Mouse (Mus musculus) adrenal gland, postnatal 4 days (tissue): ENCODE measurements around the gene Gdf11. TPM values are rescaled to one million over a fixed set of nuclear protein-coding genes. Genes with fewer than 3 reads are reported as not detected.

Experiments
- DNase-seq, 2 experiments: peaks; one replicate each; pipeline ENCODE4 v3.0.0; 2021 to 2022; ENCODE audit warnings: low spot score in 2 of 2, mixed read lengths in 2 of 2
- total RNA-seq, 2 experiments: library from RNA; stranded (reverse); gene quantifications; 2 replicates each; pipeline ENCODE4 v1.2.3; 2021

The Gdf11 gene
- total RNA-seq, 2 experiments from 2014 or later = 5.1 to 8.9 TPM

- DNase-seq = no peak
Measured at GRCm38 (mm10) chr10:128895952-128896693, 4.6 kb upstream of the Gdf11 start.

- peak in 1 of 2 experiments; percentile 53 for DNase-seq
Measured at GRCm38 (mm10) chr10:128895437-128895836, 3.9 kb upstream of the Gdf11 start.

GRCm38 (mm10) chr10:128892246-128892645 is 728 bp upstream of the Gdf11 start:
- no peak for DNase-seq

GRCm38 (mm10) chr10:128890383-128891295 is 879 bp downstream of the Gdf11 start:
- no peak for DNase-seq

DNA sequence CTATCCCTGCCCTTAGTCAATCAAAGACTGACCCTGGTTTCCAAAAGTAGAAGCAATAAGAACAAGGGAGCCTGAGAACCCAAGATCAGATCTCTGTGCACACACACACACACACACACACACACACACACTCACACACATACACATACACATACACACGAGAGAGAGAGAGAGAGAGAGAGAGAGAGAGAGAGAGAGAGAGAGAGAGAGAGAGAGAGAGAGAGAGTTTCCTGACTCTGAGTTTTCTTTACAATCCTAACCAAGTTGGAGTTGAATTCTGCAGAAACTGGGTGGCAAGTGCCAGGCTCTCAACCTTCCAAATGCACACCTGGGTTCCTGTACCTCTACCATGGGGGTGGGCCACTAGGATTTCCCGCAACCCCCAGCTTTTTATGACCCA is 1.7 kb downstream of the Gdf11 start:
- no peak for DNase-seq

DNA sequence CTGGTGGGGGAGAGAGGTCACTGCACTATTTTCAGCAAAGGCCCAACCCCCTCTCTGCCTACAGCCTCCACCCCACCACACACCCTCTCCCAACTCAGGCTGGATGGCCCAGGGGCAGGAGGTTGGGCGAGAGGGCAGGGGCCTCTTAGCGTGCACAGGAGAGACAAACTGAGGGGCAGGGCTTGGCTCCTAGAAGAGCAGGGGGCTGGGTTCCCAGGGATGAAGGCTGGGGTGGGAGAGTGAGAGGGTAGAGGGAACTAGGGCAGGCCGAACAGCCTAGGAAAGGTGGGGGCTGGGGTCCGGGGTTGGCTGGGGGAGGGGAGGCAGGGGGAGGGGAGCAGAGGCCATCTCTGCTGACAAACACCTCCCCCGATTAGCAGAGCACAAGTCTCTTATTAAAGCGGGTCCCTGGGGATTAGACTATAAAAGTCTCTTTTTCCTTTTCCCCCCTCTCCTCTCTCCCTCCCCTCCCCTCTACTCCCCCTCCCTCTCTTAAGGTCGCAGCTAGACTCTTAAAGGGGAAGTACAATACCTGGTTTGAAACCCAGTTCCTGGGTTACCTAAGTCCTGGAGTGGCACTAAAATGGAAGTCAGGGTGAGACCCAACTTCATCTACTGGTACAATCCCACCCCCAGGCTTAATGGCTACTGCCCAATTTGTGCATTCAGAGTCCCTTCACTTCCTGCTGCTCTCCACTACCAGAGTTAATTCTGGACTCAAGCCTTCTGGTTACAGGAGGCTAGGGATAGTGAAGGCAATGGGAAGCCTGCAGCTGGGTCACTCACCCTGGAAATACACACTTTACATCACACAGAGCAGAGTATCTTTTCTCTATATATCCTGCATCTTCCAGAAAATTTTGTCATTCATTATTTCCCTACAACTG is 2.3 kb downstream of the Gdf11 start:
- no peak for DNase-seq

GRCm38 (mm10) chr10:128882067-128882466 is 9.5 kb downstream of the Gdf11 start:
- no peak for DNase-seq

DNA sequence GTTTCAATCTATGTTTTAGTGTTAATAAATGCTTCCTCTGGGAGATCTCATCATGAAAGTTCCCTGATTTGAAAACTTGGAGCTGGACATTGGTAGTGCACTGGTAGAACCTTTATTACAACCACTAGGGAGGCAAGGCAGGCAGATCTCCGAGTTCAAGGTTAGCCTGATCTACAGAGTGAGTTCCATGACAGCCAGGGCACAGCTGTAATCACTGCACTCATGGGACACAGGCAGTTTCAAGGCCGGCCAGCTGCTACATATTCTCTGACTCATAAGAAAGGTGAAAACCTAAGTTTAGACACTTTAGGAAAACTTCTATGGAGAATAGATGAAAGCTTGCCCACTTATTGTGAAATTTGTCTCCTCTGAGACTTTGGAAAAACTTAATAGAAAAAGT is 12.7 kb downstream of the Gdf11 start:
- no peak for DNase-seq

GRCm38 (mm10) chr10:128878291-128878690 is 13.2 kb downstream of the Gdf11 start:
- no peak for DNase-seq

GRCm38 (mm10) chr10:128870341-128870740 is 21.2 kb downstream of the Gdf11 start:
- no peak for DNase-seq

DNA sequence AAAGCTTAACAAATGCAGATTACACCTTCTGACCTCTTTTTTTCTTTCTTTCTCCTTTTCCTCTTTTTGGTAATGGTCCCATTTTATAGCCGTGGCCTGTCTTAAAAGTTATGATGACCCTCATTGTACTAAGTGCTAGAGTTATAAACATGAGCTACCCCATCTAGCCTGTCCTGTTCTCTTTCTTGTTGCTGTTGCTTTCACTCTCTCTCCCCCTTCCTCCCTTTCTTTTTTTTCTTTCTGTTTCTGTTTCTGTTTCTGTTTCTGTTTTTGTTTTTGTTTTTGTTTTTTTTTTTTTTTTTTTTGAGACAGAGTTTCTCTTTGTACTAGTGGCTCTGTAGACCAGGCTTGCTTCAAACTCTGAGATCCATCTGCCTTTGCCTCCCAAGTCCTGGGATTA is 25.0 kb downstream of the Gdf11 start:
- no peak for DNase-seq

DNA sequence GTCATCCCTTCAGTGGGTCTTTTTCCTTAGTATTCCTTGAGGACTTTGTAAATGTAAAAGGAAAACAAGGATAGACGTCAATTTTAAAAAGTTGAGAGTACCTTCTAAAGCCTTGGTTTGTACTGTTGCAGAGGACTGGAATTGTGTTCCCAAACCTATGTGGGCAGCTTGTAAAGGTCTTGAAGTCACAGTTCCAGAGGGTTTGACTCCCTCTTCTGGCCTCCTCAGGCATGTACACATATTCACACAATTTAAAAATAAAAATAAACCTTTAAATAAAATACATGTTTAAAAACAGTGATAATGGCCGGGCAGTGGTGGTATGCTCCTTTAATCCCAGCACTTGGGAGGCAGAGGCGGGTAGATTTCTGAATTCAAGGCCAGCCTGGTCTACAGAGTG is 25.5 kb downstream of the Gdf11 start:
- DNase-seq = no peak

- no peak for DNase-seq
Measured at GRCm38 (mm10) chr10:128861176-128861575, 30.3 kb downstream of the Gdf11 start.

- DNase-seq = no peak
Measured at GRCm38 (mm10) chr10:128850339-128850738, 41.2 kb downstream of the Gdf11 start.

GRCm38 (mm10) chr10:128848426-128848825 is 43.1 kb downstream of the Gdf11 start:
- DNase-seq = no peak

GRCm38 (mm10) chr10:128846664-128847063 is 44.9 kb downstream of the Gdf11 start:
- DNase-seq = no peak

DNA sequence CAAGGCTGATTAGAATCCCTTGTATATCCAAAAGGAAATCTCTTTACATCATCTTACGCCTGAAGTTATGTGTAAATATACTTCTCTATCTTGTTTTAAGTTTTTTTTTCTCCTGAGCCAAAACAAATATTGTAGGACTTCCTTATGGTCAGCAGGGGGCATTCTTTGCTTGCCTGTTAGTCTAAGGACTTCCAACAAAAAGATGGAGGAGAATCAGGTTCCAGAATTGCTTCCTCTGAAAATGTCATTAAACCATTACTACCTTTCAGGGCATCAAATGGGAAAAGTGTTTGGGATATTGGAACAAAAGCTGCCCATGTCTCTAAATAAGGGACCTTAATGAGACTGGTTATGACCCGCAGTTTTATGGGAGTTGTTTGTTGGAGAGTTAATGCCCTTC is 46.0 kb downstream of the Gdf11 start:
- DNase-seq = no peak

- no peak for DNase-seq
Measured at GRCm38 (mm10) chr10:128843260-128843659, 48.3 kb downstream of the Gdf11 start.

GRCm38 (mm10) chr10:128840612-128841011 is 50.9 kb downstream of the Gdf11 start:
- no peak for DNase-seq

DNA sequence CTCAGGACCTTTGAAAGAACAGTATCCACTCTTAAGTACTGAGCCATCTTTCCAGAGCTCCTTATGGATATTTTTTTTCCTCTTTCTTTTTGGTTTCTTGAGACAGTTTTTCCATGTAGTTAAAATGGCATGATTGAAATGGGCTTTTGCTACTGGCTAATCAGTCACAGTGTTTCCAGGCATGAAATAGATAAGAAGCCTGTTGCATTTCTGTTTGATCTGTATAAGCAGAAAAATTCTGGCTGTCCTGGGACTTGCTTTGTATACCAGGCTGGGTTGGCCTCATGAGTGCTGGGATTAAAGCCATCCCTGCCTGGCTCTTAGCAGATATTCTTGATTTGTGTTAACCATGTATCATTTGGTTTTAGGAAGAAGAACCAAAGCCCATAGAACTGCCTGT is 52.1 kb downstream of the Gdf11 start:
- DNase-seq = no peak

- no peak for DNase-seq
Measured at GRCm38 (mm10) chr10:128837400-128837799, 54.1 kb downstream of the Gdf11 start.
